Comparison of ENCODE assay signal across 8 mouse cellular contexts in the genomic region with DNA sequence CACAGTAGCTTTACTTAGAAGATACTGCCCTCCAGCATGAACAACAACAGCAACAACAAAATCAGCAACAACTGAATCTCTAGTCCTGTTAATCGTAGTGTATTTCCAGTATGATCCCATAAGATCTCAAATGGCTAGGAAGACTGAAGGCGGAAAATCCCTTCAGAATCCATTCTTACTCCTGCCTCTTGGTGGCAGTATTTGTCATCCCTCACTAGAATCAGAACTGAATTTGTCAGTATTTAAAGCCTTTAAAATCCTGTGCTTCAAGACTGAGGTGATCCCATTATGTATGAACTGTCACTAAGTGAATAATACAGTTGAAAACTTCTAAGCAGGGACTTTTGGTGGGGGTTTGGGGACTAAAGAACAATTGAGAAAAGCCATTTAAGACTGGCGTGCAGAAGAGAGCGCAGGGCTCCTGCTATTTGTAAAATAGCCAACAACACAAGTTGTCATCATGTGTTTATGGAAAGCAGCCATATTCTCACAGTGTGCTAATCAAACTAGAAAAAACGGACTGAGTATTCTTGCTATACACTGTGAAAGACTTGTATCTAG.
DNase-seq lines count a peak whose midpoint lies in the region; ATAC-seq lines count a peak whose summit lies in the region.

No protein-coding gene starts in this region.

- ATAC-seq in forebrain, embryonic 15.5 days (replicated peaks) = 0 out of 2 replicates have a peak, but pooled peaks have one; percentile 16
- ATAC-seq in forebrain, embryonic 12.5 days (ENCODE audit: low FRiP score) = no peak

- no peak overlapping the region for H3K4me3 ChIP-seq in forebrain, embryonic 15.5 days
- H3K4me3 ChIP-seq in forebrain, embryonic 12.5 days (replicated peaks) = no peak overlapping the region

- no peaks in the 10 kb centered on the region for H3K9me3 ChIP-seq in forebrain, embryonic 15.5 days
- H3K9me3 ChIP-seq in forebrain, embryonic 12.5 days = no peaks in the 10 kb centered on the region

- H3K27ac ChIP-seq in forebrain, embryonic 15.5 days (replicated peaks) = no peak overlapping the region
- no peak overlapping the region for H3K27ac ChIP-seq in forebrain, embryonic 12.5 days

- DNase-seq in left cerebral cortex, adult 18-20 months (ENCODE audit: low spot score in 2 of 2) = peak; percentile 15 to 20
- DNase-seq in left cerebral cortex, adult 11 months (ENCODE audit: low spot score) = no peak
- peak; percentile 5 for DNase-seq in MEL-GATA-1-ER (ENCODE audit: extremely low read depth, low read depth)
- peak; percentile 8 for DNase-seq in lung, postnatal 14 days
- DNase-seq in adrenal gland, postnatal 25 days = no peak
- no peak for DNase-seq in gastrocnemius, postnatal 4 days (ENCODE audit: low spot score in 2 of 2)

- H3K27me3 ChIP-seq in forebrain, embryonic 15.5 days = no peaks in the 10 kb centered on the region
- H3K27me3 ChIP-seq in forebrain, embryonic 12.5 days = no peaks in the 10 kb centered on the region

- 68% methylated on average over 5 of the region's 5 CpGs for WGBS in forebrain, embryonic 15.5 days
- 79% methylated on average over 5 of the region's 5 CpGs for WGBS in forebrain, embryonic 12.5 days

- no peaks in the 10 kb centered on the region for H3K36me3 ChIP-seq in forebrain, embryonic 15.5 days
- no peaks in the 10 kb centered on the region for H3K36me3 ChIP-seq in forebrain, embryonic 12.5 days (replicated peaks)

- H3K4me1 ChIP-seq in forebrain, embryonic 15.5 days = no peaks in the 10 kb centered on the region
- H3K4me1 ChIP-seq in forebrain, embryonic 12.5 days = no peaks in the 10 kb centered on the region

- H3K9ac ChIP-seq in forebrain, embryonic 15.5 days (replicated peaks) = no peak overlapping the region
- H3K9ac ChIP-seq in forebrain, embryonic 12.5 days = no peak overlapping the region

- H3K4me2 ChIP-seq in forebrain, embryonic 15.5 days (replicated peaks) = no peak overlapping the region
- no peak overlapping the region for H3K4me2 ChIP-seq in forebrain, embryonic 12.5 days

Comparison
In these comparisons a context has a peak if more than half of its experiments do, and no peak if none do; other contexts are left out.
1. DNase-seq: peak in left cerebral cortex, adult 18-20 months (2 of 2), MEL-GATA-1-ER (single experiment) and lung, postnatal 14 days (single experiment); none in left cerebral cortex, adult 11 months (single experiment), adrenal gland, postnatal 25 days (single experiment) and gastrocnemius, postnatal 4 days (0 of 2).